Mouse (Mus musculus) spleen, adult 2 months (tissue): Measurements from ENCODE around the gene Kcnh6. TPM values are rescaled to one million over a fixed set of nuclear protein-coding genes. Genes with fewer than 3 reads are reported as not detected.

Source experiments
- DNase-seq, 2 experiments: peaks; one replicate each; pipeline versions ENCODE4 v3.0.0 to v3.0.0-alpha.2; 2012 to 2021; ENCODE audit warnings: low spot score in 2 of 2, low read depth in 1 of 2
- H3K27ac ChIP-seq: fragments of 200-500 bp; 2 replicates; pipeline ENCODE4 v1.5.1; 2012; ENCODE audit warnings: low read length, inconsistent platforms; ENCODE audit not compliant: insufficient read depth
- H3K27me3 ChIP-seq: fragments of 200-500 bp; 2 replicates; pipeline ENCODE4 v1.6.1; 2012; ENCODE audit warnings: mild to moderate bottlenecking, moderate library complexity, low read length, inconsistent platforms; ENCODE audit not compliant: control insufficient read depth, insufficient read depth
- H3K36me3 ChIP-seq: fragments of 200-500 bp; 2 replicates; pipeline ENCODE4 v1.6.1; 2012; ENCODE audit warnings: mild to moderate bottlenecking, low read length, inconsistent platforms; ENCODE audit not compliant: control insufficient read depth, insufficient read depth
- H3K4me1 ChIP-seq: fragments of 200-500 bp; 2 replicates; pipeline ENCODE4 v1.6.1; 2011; ENCODE audit warnings: inconsistent platforms; ENCODE audit not compliant: control insufficient read depth, insufficient read depth, insufficient read length
- H3K4me3 ChIP-seq: fragments of 200-500 bp; 2 replicates; pipeline ENCODE4 v1.5.1; 2011; ENCODE audit warnings: mild to moderate bottlenecking, inconsistent platforms; ENCODE audit not compliant: insufficient read depth, insufficient read length; ENCODE audit errors: extremely low read depth
- CTCF ChIP-seq: fragments of 200-500 bp; IDR thresholded peaks from 2 replicates; pipeline ENCODE4 v1.5.1; 2011; ENCODE audit warnings: mild to moderate bottlenecking, inconsistent platforms; ENCODE audit not compliant: insufficient read depth, insufficient read length, insufficient replicate concordance; ENCODE audit errors: extremely low read depth
- POLR2A ChIP-seq: fragments of 200-500 bp; IDR thresholded peaks from 2 replicates; pipeline ENCODE4 v1.6.1; 2011; ENCODE audit warnings: low read depth, low read length, inconsistent platforms
- WGBS: fragments of 180-500 bp; shearing (Covaris S2); methylation state at CpG from one replicate; pipeline ENCODE4 v1.1.7; 2018; 5-methylcytosine and 5-hydroxymethylcytosine counted together
- polyA plus RNA-seq: library from polyadenylated mRNA; depleted of rRNA; stranded (reverse); fragments of >200 nt; gene quantifications from 2 replicates; pipeline ENCODE4 v1.2.3, GENCODE M21; 2012

Gene Kcnh6
- polyA plus RNA-seq, 1 experiment = 0.35 TPM

DNA sequence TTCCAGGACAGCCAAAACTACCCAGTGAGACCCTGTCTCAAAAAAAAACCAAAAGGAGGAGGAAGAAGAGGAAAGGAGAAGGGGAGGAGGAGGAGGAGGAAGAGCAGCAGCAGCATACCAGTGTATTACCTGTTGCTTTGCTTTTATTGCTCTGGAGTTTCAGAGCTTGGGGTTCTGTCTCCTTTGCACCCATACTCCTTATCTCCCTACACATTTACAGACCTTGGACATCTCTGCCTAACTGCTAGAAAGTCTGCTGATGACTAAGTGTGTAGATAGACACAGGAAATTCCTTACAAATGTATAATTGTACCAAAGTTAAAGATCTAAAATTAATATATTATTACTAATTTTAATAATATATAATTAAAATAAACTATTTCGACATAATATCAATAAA, 37.3 kb downstream of the Kcnh6 start:
- Histone ChIP-seq H3K36me3 (peaks cover 9% of the 10 kb centered on the region), H3K27me3 (no peaks in the 10 kb centered on the region), H3K27ac (no peak overlapping the region), H3K4me1 (peaks cover 2% of the 10 kb centered on the region; the same call in 1 of the 2 replicates), H3K4me3 (no peak overlapping the region)
- TF ChIP-seq CTCF (no peak), POLR2A (no peak)
- 89% methylated on average over 1 of the region's 1 CpGs for WGBS
- DNase-seq = no peak

GRCm38 (mm10) chr11:106045780-106046179, 37.9 kb downstream of the Kcnh6 start:
- no peak for DNase-seq
- H3K4me1 ChIP-seq = 0 out of 2 replicates have a peak, but pooled peaks cover 2% of the 10 kb centered on the region
- peaks cover 10% of the 10 kb centered on the region for H3K36me3 ChIP-seq
- WGBS = 66% methylated on average over 3 of the region's 3 CpGs
- H3K27ac ChIP-seq = no peak overlapping the region
- TF ChIP-seq POLR2A (no peak), CTCF (no peak)
- no peak overlapping the region for H3K4me3 ChIP-seq
- no peaks in the 10 kb centered on the region for H3K27me3 ChIP-seq

GRCm38 (mm10) chr11:106046584-106046983, 38.7 kb downstream of the Kcnh6 start:
- peaks cover 10% of the 10 kb centered on the region for H3K36me3 ChIP-seq
- DNase-seq = no peak
- WGBS = 91% methylated on average over 9 of the region's 9 CpGs
- no peak for TF ChIP-seq CTCF
- no peak for TF ChIP-seq POLR2A
- 0 out of 2 replicates have a peak, but pooled peaks cover 2% of the 10 kb centered on the region for H3K4me1 ChIP-seq
- no peak overlapping the region for H3K27ac ChIP-seq
- no peak overlapping the region for H3K4me3 ChIP-seq
- H3K27me3 ChIP-seq = no peaks in the 10 kb centered on the region

GRCm38 (mm10) chr11:106053921-106054320, 46.0 kb downstream of the Kcnh6 start:
- no peak for DNase-seq
- peaks cover 44% of the 10 kb centered on the region for H3K36me3 ChIP-seq
- 90% methylated on average over 2 of the region's 2 CpGs for WGBS
- H3K27me3 ChIP-seq = no peaks in the 10 kb centered on the region
- H3K4me3 ChIP-seq = no peak overlapping the region
- no peak for TF ChIP-seq CTCF
- TF ChIP-seq POLR2A = no peak
- H3K27ac ChIP-seq = no peak overlapping the region
- no peaks in the 10 kb centered on the region; the same call in 1 of the 2 replicates for H3K4me1 ChIP-seq

DNA sequence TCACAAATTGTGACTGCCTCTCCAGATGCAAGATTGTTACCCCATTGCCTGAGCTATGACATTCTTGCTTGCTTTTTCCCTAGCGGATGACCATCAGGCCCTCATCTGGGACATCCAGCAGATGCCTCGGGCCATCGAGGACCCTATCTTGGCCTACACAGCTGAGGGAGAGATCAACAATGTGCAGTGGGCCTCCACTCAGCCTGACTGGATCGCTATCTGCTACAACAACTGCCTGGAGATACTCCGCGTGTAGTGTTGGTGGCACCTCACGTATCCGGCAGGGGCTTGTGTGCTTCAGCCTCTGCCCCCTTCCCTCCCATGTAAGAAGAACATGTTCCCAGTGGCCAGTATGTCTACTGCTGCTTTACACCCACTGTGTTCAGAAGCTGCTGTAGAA, 46.7 kb downstream of the Kcnh6 start:
- H3K36me3 ChIP-seq = peaks cover 46% of the 10 kb centered on the region
- H3K4me1 ChIP-seq = no peaks in the 10 kb centered on the region; the same call in 1 of the 2 replicates
- WGBS = 92% methylated on average over 8 of the region's 8 CpGs
- H3K27me3 ChIP-seq = no peaks in the 10 kb centered on the region
- H3K27ac ChIP-seq = no peak overlapping the region
- TF ChIP-seq CTCF = no peak
- H3K4me3 ChIP-seq = no peak overlapping the region
- no peak for DNase-seq

DNA sequence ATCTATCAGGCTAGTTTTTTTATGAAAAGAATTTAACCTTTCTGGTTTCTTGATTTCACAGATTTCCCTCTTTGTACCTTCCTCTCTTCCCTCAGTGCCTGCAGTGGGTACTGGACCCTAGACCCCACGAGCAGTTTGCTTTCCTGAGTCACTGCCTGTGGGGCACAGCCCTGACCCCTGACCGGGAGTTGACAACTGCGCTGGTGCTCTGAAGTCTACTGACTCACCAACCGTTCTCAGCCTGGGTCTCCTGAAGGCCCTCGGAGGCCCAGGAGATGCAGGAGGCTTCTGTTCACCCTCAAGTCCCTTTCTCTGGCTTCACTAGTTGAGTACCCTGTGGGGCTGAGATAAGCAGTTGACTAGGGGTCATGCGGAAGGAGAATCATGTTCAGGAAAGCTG, 47.4 kb downstream of the Kcnh6 start:
- DNase-seq = no peak
- Histone ChIP-seq H3K36me3 (peaks cover 49% of the 10 kb centered on the region), H3K4me3 (no peak overlapping the region), H3K27ac (no peak overlapping the region), H3K27me3 (no peaks in the 10 kb centered on the region), H3K4me1 (no peaks in the 10 kb centered on the region; the same call in 1 of the 2 replicates)
- no peak for TF ChIP-seq CTCF
- TF ChIP-seq POLR2A = no peak
- 93% methylated on average over 6 of the region's 6 CpGs for WGBS

GRCm38 (mm10) chr11:106056819-106057491, 49.0 kb downstream of the Kcnh6 start:
- H3K4me1 ChIP-seq = no peaks in the 10 kb centered on the region; the same call in 1 of the 2 replicates
- TF ChIP-seq CTCF (no peak), POLR2A (no peak)
- H3K27ac ChIP-seq = peak overlapping the region; percentile 69
- no peak overlapping the region for H3K4me3 ChIP-seq
- H3K36me3 ChIP-seq = peaks cover 46% of the 10 kb centered on the region
- DNase-seq = peak in 1 of 2 experiments; percentile 13
- no peaks in the 10 kb centered on the region for H3K27me3 ChIP-seq
- 30% methylated on average over 8 of the region's 8 CpGs for WGBS
